Mouse (Mus musculus): ENCODE data around the gene Kif5a. TPM values are rescaled to one million over a fixed set of nuclear protein-coding genes. Genes with fewer than 3 reads are reported as not detected.

Kif5a gene
- polyA plus RNA-seq, 1 experiment from 2014 or later = 6.7 TPM

GRCm38 (mm10) chr10:127261706-127262547 lies 1.2 kb downstream of the Kif5a start:
- 70% methylated on average over 15 of the region's 15 CpGs for WGBS
- H3K27ac ChIP-seq (ENCODE audit: low read length) = no peak overlapping the region
- H3K27me3 ChIP-seq (ENCODE audit: control insufficient read depth, insufficient read depth, low read length) = peaks cover 14% of the 10 kb centered on the region
- peak overlapping the region; percentile 90; the same call in 1 of the 2 replicates for H3K4me2 ChIP-seq (ENCODE audit: low read depth, low read length)
- peak overlapping the region; percentile 48; the same call in 1 of the 2 replicates for H3K4me3 ChIP-seq (replicated peaks; ENCODE audit: low read length)
- H3K9me3 ChIP-seq (replicated peaks; ENCODE audit: control insufficient read depth, low read length) = no peaks in the 10 kb centered on the region
- H3K9ac ChIP-seq (ENCODE audit: low read length) = no peak overlapping the region
- no peak for ATAC-seq (ENCODE audit: insufficient read depth, low FRiP score)
- no peaks in the 10 kb centered on the region for H3K36me3 ChIP-seq (ENCODE audit: control insufficient read depth, insufficient read depth, low read length)
- H3K4me1 ChIP-seq (ENCODE audit: control insufficient read depth, insufficient read depth, low read length) = peaks cover 1% of the 10 kb centered on the region

- WGBS = 68% methylated on average over 8 of the region's 8 CpGs
- Histone ChIP-seq H3K27ac (ENCODE audit: low read length) (no peak overlapping the region), H3K9me3 (replicated peaks; ENCODE audit: control insufficient read depth, low read length) (no peaks in the 10 kb centered on the region), H3K4me2 (ENCODE audit: low read depth, low read length) (no peak overlapping the region), H3K4me3 (replicated peaks; ENCODE audit: low read length) (no peak overlapping the region), H3K27me3 (ENCODE audit: control insufficient read depth, insufficient read depth, low read length) (peaks cover 11% of the 10 kb centered on the region), H3K36me3 (ENCODE audit: control insufficient read depth, insufficient read depth, low read length) (no peaks in the 10 kb centered on the region), H3K4me1 (ENCODE audit: control insufficient read depth, insufficient read depth, low read length) (no peaks in the 10 kb centered on the region), H3K9ac (ENCODE audit: low read length) (no peak overlapping the region)
- ATAC-seq (ENCODE audit: insufficient read depth, low FRiP score) = no peak
These were observed 4.7 kb downstream of the Kif5a start for GRCm38 (mm10) chr10:127258489-127258888.

GRCm38 (mm10) chr10:127257790-127258189 lies 5.4 kb downstream of the Kif5a start:
- 76% methylated on average over 6 of the region's 6 CpGs for whole genome bisulfite sequencing
- no peaks in the 10 kb centered on the region for H3K9me3 ChIP-seq (replicated peaks; ENCODE audit: control insufficient read depth, low read length)
- no peak overlapping the region for H3K27ac ChIP-seq (ENCODE audit: low read length)
- no peak overlapping the region for H3K4me3 ChIP-seq (replicated peaks; ENCODE audit: low read length)
- peaks cover 8% of the 10 kb centered on the region for H3K27me3 ChIP-seq (ENCODE audit: control insufficient read depth, insufficient read depth, low read length)
- no peaks in the 10 kb centered on the region for H3K4me1 ChIP-seq (ENCODE audit: control insufficient read depth, insufficient read depth, low read length)
- no peak for ATAC-seq (ENCODE audit: insufficient read depth, low FRiP score)
- H3K4me2 ChIP-seq (ENCODE audit: low read depth, low read length) = no peak overlapping the region
- no peaks in the 10 kb centered on the region for H3K36me3 ChIP-seq (ENCODE audit: control insufficient read depth, insufficient read depth, low read length)
- H3K9ac ChIP-seq (ENCODE audit: low read length) = no peak overlapping the region

- no peak overlapping the region for H3K9ac ChIP-seq (ENCODE audit: low read length)
- H3K27ac ChIP-seq (ENCODE audit: low read length) = no peak overlapping the region
- peak overlapping the region; percentile 28; the same call in 1 of the 2 replicates for H3K4me2 ChIP-seq (ENCODE audit: low read depth, low read length)
- H3K27me3 ChIP-seq (ENCODE audit: control insufficient read depth, insufficient read depth, low read length) = no peaks in the 10 kb centered on the region; the same call in 1 of the 2 replicates
- H3K4me3 ChIP-seq (replicated peaks; ENCODE audit: low read length) = no peak overlapping the region
- no peaks in the 10 kb centered on the region for H3K4me1 ChIP-seq (ENCODE audit: control insufficient read depth, insufficient read depth, low read length)
- 23% methylated on average over 14 of the region's 14 CpGs for WGBS
- peak; percentile 75; the same call in 1 of the 2 replicates for ATAC-seq (ENCODE audit: insufficient read depth, low FRiP score)
- no peaks in the 10 kb centered on the region for H3K9me3 ChIP-seq (replicated peaks; ENCODE audit: control insufficient read depth, low read length)
- no peaks in the 10 kb centered on the region for H3K36me3 ChIP-seq (ENCODE audit: control insufficient read depth, insufficient read depth, low read length)
These were observed 7.4 kb downstream of the Kif5a start for GRCm38 (mm10) chr10:127255625-127256345.

DNA sequence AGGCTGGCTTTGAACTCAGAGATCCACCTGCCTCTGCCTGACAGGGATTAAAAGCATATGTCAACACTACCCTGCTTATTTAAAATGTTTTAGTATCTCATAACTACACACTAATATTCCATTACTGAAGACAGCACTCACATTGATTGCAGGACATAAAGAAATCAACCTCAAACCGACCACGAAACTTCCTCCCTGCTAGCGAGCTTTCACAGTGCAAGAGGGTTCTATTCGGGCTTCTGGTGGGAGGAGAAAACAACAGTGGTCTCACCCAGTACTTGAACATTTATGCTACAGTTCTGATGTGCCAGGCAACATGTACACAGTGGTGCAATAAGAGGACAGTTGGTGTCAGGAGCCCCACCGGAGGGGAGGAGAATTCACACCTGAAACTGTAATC lies 12.3 kb downstream of the Kif5a start:
- no peaks in the 10 kb centered on the region for H3K9me3 ChIP-seq (replicated peaks; ENCODE audit: control insufficient read depth, low read length)
- 79% methylated on average over 5 of the region's 5 CpGs for WGBS
- H3K27ac ChIP-seq (ENCODE audit: low read length) = no peak overlapping the region
- ATAC-seq (ENCODE audit: insufficient read depth, low FRiP score) = no peak
- no peaks in the 10 kb centered on the region for H3K4me1 ChIP-seq (ENCODE audit: control insufficient read depth, insufficient read depth, low read length)
- H3K27me3 ChIP-seq (ENCODE audit: control insufficient read depth, insufficient read depth, low read length) = no peaks in the 10 kb centered on the region
- no peaks in the 10 kb centered on the region for H3K36me3 ChIP-seq (ENCODE audit: control insufficient read depth, insufficient read depth, low read length)
- no peak overlapping the region for H3K9ac ChIP-seq (ENCODE audit: low read length)
- no peak overlapping the region for H3K4me2 ChIP-seq (ENCODE audit: low read depth, low read length)
- H3K4me3 ChIP-seq (replicated peaks; ENCODE audit: low read length) = no peak overlapping the region

- no peak overlapping the region for H3K4me3 ChIP-seq (replicated peaks; ENCODE audit: low read length)
- ATAC-seq (ENCODE audit: insufficient read depth, low FRiP score) = no peak
- no peak overlapping the region for H3K27ac ChIP-seq (ENCODE audit: low read length)
- H3K9me3 ChIP-seq (replicated peaks; ENCODE audit: control insufficient read depth, low read length) = no peaks in the 10 kb centered on the region
- 65% methylated on average over 18 of the region's 18 CpGs for WGBS
- H3K4me1 ChIP-seq (ENCODE audit: control insufficient read depth, insufficient read depth, low read length) = no peaks in the 10 kb centered on the region
- H3K36me3 ChIP-seq (ENCODE audit: control insufficient read depth, insufficient read depth, low read length) = no peaks in the 10 kb centered on the region
- H3K27me3 ChIP-seq (ENCODE audit: control insufficient read depth, insufficient read depth, low read length) = no peaks in the 10 kb centered on the region
- H3K4me2 ChIP-seq (ENCODE audit: low read depth, low read length) = no peak overlapping the region
- no peak overlapping the region for H3K9ac ChIP-seq (ENCODE audit: low read length)
These were observed 24.8 kb downstream of the Kif5a start for GRCm38 (mm10) chr10:127238241-127238824.

- H3K27ac ChIP-seq (ENCODE audit: low read length) = no peak overlapping the region
- H3K36me3 ChIP-seq (ENCODE audit: control insufficient read depth, insufficient read depth, low read length) = no peaks in the 10 kb centered on the region
- no peak for ATAC-seq (ENCODE audit: insufficient read depth, low FRiP score)
- H3K9me3 ChIP-seq (replicated peaks; ENCODE audit: control insufficient read depth, low read length) = no peaks in the 10 kb centered on the region
- no peak overlapping the region for H3K9ac ChIP-seq (ENCODE audit: low read length)
- H3K27me3 ChIP-seq (ENCODE audit: control insufficient read depth, insufficient read depth, low read length) = no peaks in the 10 kb centered on the region
- H3K4me1 ChIP-seq (ENCODE audit: control insufficient read depth, insufficient read depth, low read length) = no peaks in the 10 kb centered on the region
- no peak overlapping the region for H3K4me3 ChIP-seq (replicated peaks; ENCODE audit: low read length)
- H3K4me2 ChIP-seq (ENCODE audit: low read depth, low read length) = no peak overlapping the region
- WGBS = 53% methylated on average over 9 of the region's 9 CpGs
These were observed 26.6 kb downstream of the Kif5a start for GRCm38 (mm10) chr10:127236541-127236940.

GRCm38 (mm10) chr10:127233141-127233540 lies 30.0 kb downstream of the Kif5a start:
- Histone ChIP-seq H3K4me3 (replicated peaks; ENCODE audit: low read length) (no peak overlapping the region), H3K9me3 (replicated peaks; ENCODE audit: control insufficient read depth, low read length) (no peaks in the 10 kb centered on the region), H3K27me3 (ENCODE audit: control insufficient read depth, insufficient read depth, low read length) (no peaks in the 10 kb centered on the region), H3K4me2 (ENCODE audit: low read depth, low read length) (no peak overlapping the region), H3K4me1 (ENCODE audit: control insufficient read depth, insufficient read depth, low read length) (0 out of 2 replicates have a peak, but pooled peaks cover 6% of the 10 kb centered on the region), H3K9ac (ENCODE audit: low read length) (no peak overlapping the region), H3K27ac (ENCODE audit: low read length) (no peak overlapping the region), H3K36me3 (ENCODE audit: control insufficient read depth, insufficient read depth, low read length) (no peaks in the 10 kb centered on the region)
- no peak for ATAC-seq (ENCODE audit: insufficient read depth, low FRiP score)
- WGBS = 77% methylated on average over 9 of the region's 9 CpGs

DNA sequence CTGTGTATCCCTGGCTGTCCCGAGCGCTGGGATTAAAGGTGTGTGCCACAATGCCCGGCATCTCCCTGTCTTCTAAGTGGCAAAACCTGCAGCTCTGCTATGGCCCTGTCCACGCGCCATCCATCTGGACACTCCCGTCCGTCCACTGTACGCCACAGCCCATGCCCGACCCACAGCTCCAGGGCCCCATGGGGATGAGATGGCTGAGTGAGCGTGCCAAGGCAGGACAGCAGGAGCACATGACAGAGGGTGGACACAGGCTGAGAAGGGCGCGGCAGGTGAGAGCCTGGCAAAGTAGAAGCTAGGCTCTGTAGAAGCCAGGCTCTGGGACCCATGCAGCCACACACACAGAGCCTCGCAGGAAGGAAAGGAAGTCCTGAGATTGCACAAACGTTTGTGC lies 31.4 kb downstream of the Kif5a start:
- Histone ChIP-seq H3K9ac (ENCODE audit: low read length) (no peak overlapping the region), H3K4me3 (replicated peaks; ENCODE audit: low read length) (no peak overlapping the region), H3K27me3 (ENCODE audit: control insufficient read depth, insufficient read depth, low read length) (no peaks in the 10 kb centered on the region), H3K27ac (ENCODE audit: low read length) (no peak overlapping the region), H3K4me2 (ENCODE audit: low read depth, low read length) (no peak overlapping the region), H3K4me1 (ENCODE audit: control insufficient read depth, insufficient read depth, low read length) (0 out of 2 replicates have a peak, but pooled peaks cover 6% of the 10 kb centered on the region), H3K36me3 (ENCODE audit: control insufficient read depth, insufficient read depth, low read length) (no peaks in the 10 kb centered on the region), H3K9me3 (replicated peaks; ENCODE audit: control insufficient read depth, low read length) (no peaks in the 10 kb centered on the region)
- WGBS = 79% methylated on average over 14 of the region's 14 CpGs
- ATAC-seq (ENCODE audit: insufficient read depth, low FRiP score) = no peak
